Mouse (Mus musculus): ENCODE data around the gene Rpap1.
A peak's percentile ranks its signal among the peaks of the same experiment; 100 is the strongest.

The Rpap1 gene

GRCm38 (mm10) chr2:119747554-119747953, 39.8 kb downstream of the Rpap1 start:
- Histone ChIP-seq H3K36me3 (ENCODE audit: insufficient read depth, low read length) (peaks cover 32% of the 10 kb centered on the region), H3K27me3 (ENCODE audit: insufficient read depth, low read length) (peaks cover 37% of the 10 kb centered on the region), H3K9me3 (ENCODE audit: low read length) (no peaks in the 10 kb centered on the region), H3K4me3 (replicated peaks; ENCODE audit: low read length) (no peak overlapping the region), H3K4me1 (replicated peaks; ENCODE audit: low read depth, low read length) (peaks cover 73% of the 10 kb centered on the region)
- TF ChIP-seq CTCF (conservative IDR thresholded peaks at IDR 0.05; ENCODE audit: low read length) (no peak), POU5F1 (IDR thresholded peaks at IDR 0.05; ENCODE audit: borderline replicate concordance, low read length) (no peak), NANOG (IDR thresholded peaks at IDR 0.05; ENCODE audit: borderline replicate concordance, low read length) (no peak)

DNA sequence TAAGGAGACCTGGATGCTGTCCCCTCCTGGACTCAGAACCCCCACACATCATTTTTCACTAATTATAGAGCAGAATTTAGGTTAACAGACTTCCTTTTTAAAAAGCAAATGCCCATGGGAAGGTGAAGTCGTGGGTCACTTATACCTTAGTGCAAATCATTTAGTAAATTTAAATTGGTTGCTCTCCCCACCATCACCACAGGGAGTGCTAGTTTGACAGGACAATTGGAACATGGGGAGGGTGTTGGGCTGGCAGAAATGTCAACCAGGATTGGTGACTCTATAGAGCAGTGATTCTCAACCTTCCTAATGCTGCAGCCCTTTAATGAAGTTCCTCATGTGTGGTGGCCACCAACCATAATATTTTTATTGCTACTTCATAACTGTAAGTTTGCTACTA, 42.1 kb downstream of the Rpap1 start:
- Histone ChIP-seq H3K27me3 (ENCODE audit: insufficient read depth, low read length) (peaks cover 41% of the 10 kb centered on the region), H3K4me3 (replicated peaks; ENCODE audit: low read length) (peak overlapping the region; percentile 90; the same call in 1 of the 2 replicates), H3K9me3 (ENCODE audit: low read length) (no peaks in the 10 kb centered on the region), H3K36me3 (ENCODE audit: insufficient read depth, low read length) (peaks cover 14% of the 10 kb centered on the region), H3K4me1 (replicated peaks; ENCODE audit: low read depth, low read length) (peaks cover 67% of the 10 kb centered on the region)
- TF ChIP-seq NANOG (IDR thresholded peaks at IDR 0.05; ENCODE audit: borderline replicate concordance, low read length) = no peak
- TF ChIP-seq CTCF (conservative IDR thresholded peaks at IDR 0.05; ENCODE audit: low read length) = peak; percentile 18
- no peak for TF ChIP-seq POU5F1 (IDR thresholded peaks at IDR 0.05; ENCODE audit: borderline replicate concordance, low read length)

GRCm38 (mm10) chr2:119744163-119745111, 42.9 kb downstream of the Rpap1 start:
- Histone ChIP-seq H3K9me3 (ENCODE audit: low read length) (no peaks in the 10 kb centered on the region), H3K4me3 (replicated peaks; ENCODE audit: low read length) (peak overlapping the region; percentile 90), H3K27me3 (ENCODE audit: insufficient read depth, low read length) (peaks cover 46% of the 10 kb centered on the region), H3K36me3 (ENCODE audit: insufficient read depth, low read length) (0 out of 2 replicates have a peak, but pooled peaks cover 5% of the 10 kb centered on the region), H3K4me1 (replicated peaks; ENCODE audit: low read depth, low read length) (peaks cover 64% of the 10 kb centered on the region)
- no peak for TF ChIP-seq CTCF (conservative IDR thresholded peaks at IDR 0.05; ENCODE audit: low read length)
- TF ChIP-seq POU5F1 (IDR thresholded peaks at IDR 0.05; ENCODE audit: borderline replicate concordance, low read length) = no peak
- no peak for TF ChIP-seq NANOG (IDR thresholded peaks at IDR 0.05; ENCODE audit: borderline replicate concordance, low read length)

GRCm38 (mm10) chr2:119743808-119744162, 43.6 kb downstream of the Rpap1 start:
- no peaks in the 10 kb centered on the region for H3K9me3 ChIP-seq (ENCODE audit: low read length)
- peaks cover 45% of the 10 kb centered on the region for H3K27me3 ChIP-seq (ENCODE audit: insufficient read depth, low read length)
- 0 out of 2 replicates have a peak, but pooled peaks cover 4% of the 10 kb centered on the region for H3K36me3 ChIP-seq (ENCODE audit: insufficient read depth, low read length)
- H3K4me1 ChIP-seq (replicated peaks; ENCODE audit: low read depth, low read length) = peaks cover 58% of the 10 kb centered on the region
- peak overlapping the region; percentile 90 for H3K4me3 ChIP-seq (replicated peaks; ENCODE audit: low read length)
- no peak for TF ChIP-seq NANOG (IDR thresholded peaks at IDR 0.05; ENCODE audit: borderline replicate concordance, low read length)
- TF ChIP-seq POU5F1 (IDR thresholded peaks at IDR 0.05; ENCODE audit: borderline replicate concordance, low read length) = no peak

DNA sequence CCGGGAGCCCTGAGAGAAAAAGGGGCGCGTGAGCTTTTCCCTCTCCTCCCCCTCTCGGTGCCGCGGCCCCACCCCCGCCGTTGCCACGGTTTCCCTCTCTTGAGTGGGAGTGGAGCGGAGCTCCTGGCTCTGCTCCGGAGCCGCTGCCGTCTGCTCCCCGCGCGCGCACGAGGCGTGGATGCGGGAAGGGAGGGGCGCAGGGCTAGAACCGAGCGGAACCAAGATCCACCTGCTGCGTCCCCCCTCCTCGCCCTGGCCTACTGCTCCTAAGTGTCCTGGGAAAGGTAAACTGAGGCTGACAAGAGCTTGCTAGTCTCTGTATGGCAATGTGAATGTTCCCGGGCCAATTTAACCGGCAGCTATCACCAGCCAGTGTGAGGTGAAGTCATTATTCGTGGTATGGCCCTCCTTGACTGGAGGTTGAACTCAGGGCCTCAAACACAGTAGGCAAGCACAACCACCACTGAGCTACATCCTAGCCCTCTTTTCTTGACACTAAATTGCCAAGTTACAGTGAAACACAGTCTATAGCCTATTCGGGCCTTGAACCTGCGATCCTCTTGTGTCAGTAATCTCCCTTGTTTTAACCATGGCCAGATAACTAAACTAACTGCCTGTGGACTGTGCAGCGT, 44.0 kb downstream of the Rpap1 start:
- no peak for TF ChIP-seq CTCF (conservative IDR thresholded peaks at IDR 0.05; ENCODE audit: low read length)
- TF ChIP-seq NANOG (IDR thresholded peaks at IDR 0.05; ENCODE audit: borderline replicate concordance, low read length) = no peak
- no peak for TF ChIP-seq POU5F1 (IDR thresholded peaks at IDR 0.05; ENCODE audit: borderline replicate concordance, low read length)
- Histone ChIP-seq H3K4me3 (replicated peaks; ENCODE audit: low read length) (peak overlapping the region; percentile 90), H3K27me3 (ENCODE audit: insufficient read depth, low read length) (peaks cover 49% of the 10 kb centered on the region), H3K4me1 (replicated peaks; ENCODE audit: low read depth, low read length) (peaks cover 61% of the 10 kb centered on the region), H3K36me3 (ENCODE audit: insufficient read depth, low read length) (0 out of 2 replicates have a peak, but pooled peaks cover 4% of the 10 kb centered on the region), H3K9me3 (ENCODE audit: low read length) (no peaks in the 10 kb centered on the region)

GRCm38 (mm10) chr2:119742461-119743175, 44.7 kb downstream of the Rpap1 start:
- peak overlapping the region; percentile 90 for H3K4me3 ChIP-seq (replicated peaks; ENCODE audit: low read length)
- H3K36me3 ChIP-seq (ENCODE audit: insufficient read depth, low read length) = 0 out of 2 replicates have a peak, but pooled peaks cover 4% of the 10 kb centered on the region
- H3K27me3 ChIP-seq (ENCODE audit: insufficient read depth, low read length) = peaks cover 56% of the 10 kb centered on the region
- H3K4me1 ChIP-seq (replicated peaks; ENCODE audit: low read depth, low read length) = peaks cover 58% of the 10 kb centered on the region
- no peak for TF ChIP-seq NANOG (IDR thresholded peaks at IDR 0.05; ENCODE audit: borderline replicate concordance, low read length)
- no peak for TF ChIP-seq POU5F1 (IDR thresholded peaks at IDR 0.05; ENCODE audit: borderline replicate concordance, low read length)
- TF ChIP-seq CTCF (conservative IDR thresholded peaks at IDR 0.05; ENCODE audit: low read length) = no peak
- no peaks in the 10 kb centered on the region for H3K9me3 ChIP-seq (ENCODE audit: low read length)

- Histone ChIP-seq H3K4me3 (replicated peaks; ENCODE audit: low read length) (peak within 1 kb of the TSS; percentile 90), H3K36me3 (ENCODE audit: insufficient read depth, low read length) (0 out of 2 replicates have a peak, but pooled peaks cover 4% of the 10 kb centered on the region), H3K4me1 (replicated peaks; ENCODE audit: low read depth, low read length) (peaks cover 59% of the 10 kb centered on the region), H3K9me3 (ENCODE audit: low read length) (no peaks in the 10 kb centered on the region), H3K27me3 (ENCODE audit: insufficient read depth, low read length) (peaks cover 58% of the 10 kb centered on the region)
- TF ChIP-seq NANOG (IDR thresholded peaks at IDR 0.05; ENCODE audit: borderline replicate concordance, low read length) (peak; percentile 59), CTCF (conservative IDR thresholded peaks at IDR 0.05; ENCODE audit: low read length) (no peak)
These were observed 45.5 kb downstream of the Rpap1 start, which contains the start of gene Itpka for GRCm38 (mm10) chr2:119741581-119742411. Gene Itpka, plus strand, starts transcription at chr2:119742337.

All from E14TG2a.4 (cell line).